Mouse (Mus musculus) limb, embryonic 12.5 days (tissue): ENCODE data around the gene Gm28053. TPM values are rescaled to one million over a fixed set of nuclear protein-coding genes. Genes with fewer than 3 reads are reported as not detected.
"Not testable (repeated sequence)": the region's sequence is repeated elsewhere in the genome, so short reads cannot be mapped to it uniquely, and the experiment has no call there.

Source experiments
- ATAC-seq: fragments of 200-750 bp; cut with Nextera tagmentation; 2 replicates; pipeline ENCODE4 v1.8.0; 2017; ENCODE audit warnings: low read depth, moderate TSS enrichment; ENCODE audit not compliant: insufficient number of reproducible peaks, insufficient read depth, low FRiP score, low TSS enrichment
- H3K27ac ChIP-seq: fragments of 300-500 bp; sonication (generic); 2 replicates; pipeline ENCODE4 v1.5.1; 2016; ENCODE audit warnings: mild to moderate bottlenecking, moderate library complexity
- H3K27me3 ChIP-seq: fragments of 300-500 bp; sonication (generic); 2 replicates; pipeline ENCODE4 v1.6.1; 2016; ENCODE audit warnings: mild to moderate bottlenecking, moderate library complexity
- H3K36me3 ChIP-seq: fragments of 300-500 bp; sonication (generic); 2 replicates; pipeline ENCODE4 v1.6.1; 2016; ENCODE audit warnings: mild to moderate bottlenecking, moderate library complexity
- H3K4me1 ChIP-seq: fragments of 300-500 bp; sonication (generic); replicated peaks from 2 replicates; pipeline ENCODE4 v1.6.1; 2016
- H3K4me2 ChIP-seq: fragments of 300-500 bp; sonication (generic); 2 replicates; pipeline ENCODE4 v1.6.1; 2016; ENCODE audit warnings: mild to moderate bottlenecking, moderate library complexity
- H3K4me3 ChIP-seq: fragments of 300-500 bp; sonication (generic); replicated peaks from 2 replicates; pipeline ENCODE4 v1.5.1; 2016; ENCODE audit warnings: mild to moderate bottlenecking
- H3K9ac ChIP-seq: fragments of 300-500 bp; sonication (generic); replicated peaks from 2 replicates; pipeline ENCODE4 v1.6.1; 2016; ENCODE audit warnings: mild to moderate bottlenecking, moderate library complexity
- H3K9me3 ChIP-seq: fragments of 300-500 bp; sonication (generic); 2 replicates; pipeline ENCODE4 v1.6.1; 2016; ENCODE audit warnings: mild to moderate bottlenecking, moderate library complexity
- WGBS: fragments of 180-500 bp; shearing (Covaris S2); methylation state at CpG from one replicate; pipeline ENCODE4 v1.1.7; 2016; 5-methylcytosine and 5-hydroxymethylcytosine counted together
- polyA plus RNA-seq: library from polyadenylated mRNA; unstranded; fragments of >200 nt; fragmentation: Nextera tagmentation; extraction: Ambion mirVana; gene quantifications from 2 replicates; pipeline ENCODE4 v1.2.1, GENCODE M21; 2016

Gm28053 gene
- polyA plus RNA-seq, 1 experiment from 2014 or later, result 1.6 TPM

GRCm38 (mm10) chr6:48681472-48682090 lies 36.8 kb upstream of the Gm28053 start:
- no peaks in the 10 kb centered on the region for H3K27me3 ChIP-seq
- no peak overlapping the region for H3K9ac ChIP-seq
- H3K27ac ChIP-seq, result no peak overlapping the region
- ATAC-seq, result no peak
- H3K9me3 ChIP-seq, result no peaks in the 10 kb centered on the region
- no peak overlapping the region for H3K4me3 ChIP-seq
- no peaks in the 10 kb centered on the region for H3K36me3 ChIP-seq
- no peaks in the 10 kb centered on the region for H3K4me1 ChIP-seq
- 85% methylated on average over 3 of the region's 3 CpGs for WGBS
- no peak overlapping the region for H3K4me2 ChIP-seq

DNA sequence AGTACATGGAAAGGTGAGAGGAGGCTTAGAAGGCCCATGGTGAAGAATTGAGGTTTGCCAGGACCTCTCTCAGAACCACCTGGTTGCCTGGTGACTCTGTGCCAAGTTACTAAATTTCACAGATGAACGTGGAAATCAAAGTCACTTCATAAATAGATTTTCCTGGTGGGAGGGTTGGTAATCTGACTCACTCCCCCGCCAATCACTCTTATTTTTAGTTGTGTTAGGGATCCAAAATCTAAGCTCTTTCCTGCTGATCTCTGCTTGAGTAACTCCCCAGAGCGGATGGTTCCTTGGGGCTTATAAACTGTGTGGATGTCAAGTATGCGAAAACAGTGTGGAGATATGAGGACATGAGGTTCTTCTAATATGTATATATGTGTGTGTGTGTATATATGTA lies 36.1 kb upstream of the Gm28053 start:
- Histone ChIP-seq H3K4me3 (no peak overlapping the region), H3K9ac (no peak overlapping the region), H3K9me3 (no peaks in the 10 kb centered on the region), H3K27ac (no peak overlapping the region), H3K4me2 (no peak overlapping the region), H3K4me1 (no peaks in the 10 kb centered on the region), H3K36me3 (no peaks in the 10 kb centered on the region), H3K27me3 (no peaks in the 10 kb centered on the region)
- WGBS, result 79% methylated on average over 4 of the region's 4 CpGs
- ATAC-seq, result no peak

GRCm38 (mm10) chr6:48683263-48683821 lies 35.1 kb upstream of the Gm28053 start:
- H3K4me3 ChIP-seq, H3K9ac ChIP-seq, ATAC-seq, H3K27me3 ChIP-seq, H3K9me3 ChIP-seq, H3K27ac ChIP-seq, H3K4me2 ChIP-seq, H3K4me1 ChIP-seq, H3K36me3 ChIP-seq: not testable (repeated sequence)
- 97% methylated on average over 4 of the region's 4 CpGs for WGBS

GRCm38 (mm10) chr6:48684319-48684718 lies 34.1 kb upstream of the Gm28053 start, which contains the start of gene Gimap4:
Gimap4 (plus strand) TSS chr6:48684549.
- ATAC-seq, result no peak
- Histone ChIP-seq H3K36me3 (no peaks in the 10 kb centered on the region), H3K27ac (no peak within 1 kb of the TSS), H3K4me3 (no peak within 1 kb of the TSS), H3K27me3 (no peaks in the 10 kb centered on the region), H3K9ac (no peak within 1 kb of the TSS), H3K4me1 (no peaks in the 10 kb centered on the region), H3K4me2 (no peak within 1 kb of the TSS), H3K9me3 (no peaks in the 10 kb centered on the region)
- 73% methylated on average over 5 of the region's 5 CpGs for WGBS

- Histone ChIP-seq H3K4me2 (no peak overlapping the region), H3K36me3 (no peaks in the 10 kb centered on the region), H3K9me3 (no peaks in the 10 kb centered on the region), H3K9ac (no peak overlapping the region), H3K4me1 (no peaks in the 10 kb centered on the region), H3K4me3 (no peak overlapping the region), H3K27me3 (no peaks in the 10 kb centered on the region), H3K27ac (no peak overlapping the region)
- ATAC-seq, result no peak
- 66% methylated on average over 4 of the region's 4 CpGs for WGBS
Observed at GRCm38 (mm10) chr6:48684806-48685205, 33.6 kb upstream of the Gm28053 start.

GRCm38 (mm10) chr6:48685251-48685650 lies 33.2 kb upstream of the Gm28053 start:
- H3K4me2 ChIP-seq, result no peak overlapping the region
- WGBS, result 82% methylated on average over 2 of the region's 2 CpGs
- no peak overlapping the region for H3K9ac ChIP-seq
- no peaks in the 10 kb centered on the region for H3K36me3 ChIP-seq
- H3K27ac ChIP-seq, result no peak overlapping the region
- no peak overlapping the region for H3K4me3 ChIP-seq
- H3K27me3 ChIP-seq, result no peaks in the 10 kb centered on the region
- H3K4me1 ChIP-seq, result no peaks in the 10 kb centered on the region
- no peaks in the 10 kb centered on the region for H3K9me3 ChIP-seq
- ATAC-seq, result no peak

DNA sequence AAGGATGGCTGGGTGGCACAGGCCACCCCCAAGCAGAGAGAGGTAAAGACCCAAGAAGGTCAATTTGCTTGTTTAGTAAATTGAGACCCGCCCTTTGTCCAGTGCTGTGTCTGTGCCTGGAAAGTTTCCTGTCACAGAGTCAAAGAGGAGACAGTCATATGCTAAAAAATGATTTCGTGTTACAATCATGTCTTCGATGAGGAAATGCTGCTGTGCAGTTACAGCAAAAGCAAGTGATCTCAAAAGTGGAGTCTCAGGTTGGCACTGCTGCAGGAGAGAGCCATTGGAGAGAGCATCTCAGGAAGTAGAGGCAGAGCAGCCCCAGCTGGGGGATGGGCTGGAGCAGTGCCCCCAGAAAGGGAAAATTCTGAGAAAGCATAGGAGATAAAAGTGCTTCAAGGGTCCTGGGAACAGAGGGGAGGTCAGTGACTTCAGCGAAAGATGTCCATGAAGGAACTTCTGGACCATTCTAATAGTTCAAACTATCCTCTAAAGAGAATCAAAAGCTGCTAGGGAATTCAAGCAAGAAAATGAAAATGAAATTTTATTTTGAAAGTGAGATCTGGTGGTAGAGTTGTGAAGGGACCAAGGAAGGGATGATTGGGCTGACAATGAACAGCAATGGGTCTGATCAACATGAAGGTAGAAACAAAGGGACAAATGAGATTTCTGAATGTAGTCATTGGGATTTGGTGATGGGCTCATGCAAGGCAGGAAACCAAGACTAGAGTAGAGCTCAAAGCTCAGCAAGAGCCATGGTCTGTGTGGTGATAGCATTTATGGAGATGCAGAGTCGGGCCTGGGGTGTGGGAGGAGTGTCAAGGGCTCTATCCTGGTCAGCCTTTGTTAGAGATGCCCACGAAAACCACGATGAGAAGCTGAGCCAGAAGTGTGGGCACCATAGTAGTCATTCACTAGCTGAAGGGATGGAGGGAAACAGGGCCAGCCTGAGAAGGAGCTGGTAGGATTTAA lies 32.4 kb upstream of the Gm28053 start:
- H3K4me2 ChIP-seq, result no peak overlapping the region
- no peak for ATAC-seq
- H3K27me3 ChIP-seq, result no peaks in the 10 kb centered on the region
- no peaks in the 10 kb centered on the region for H3K4me1 ChIP-seq
- no peaks in the 10 kb centered on the region for H3K9me3 ChIP-seq
- WGBS, result 82% methylated on average over 7 of the region's 7 CpGs
- no peak overlapping the region for H3K9ac ChIP-seq
- H3K36me3 ChIP-seq, result no peaks in the 10 kb centered on the region
- no peak overlapping the region for H3K4me3 ChIP-seq
- H3K27ac ChIP-seq, result no peak overlapping the region

DNA sequence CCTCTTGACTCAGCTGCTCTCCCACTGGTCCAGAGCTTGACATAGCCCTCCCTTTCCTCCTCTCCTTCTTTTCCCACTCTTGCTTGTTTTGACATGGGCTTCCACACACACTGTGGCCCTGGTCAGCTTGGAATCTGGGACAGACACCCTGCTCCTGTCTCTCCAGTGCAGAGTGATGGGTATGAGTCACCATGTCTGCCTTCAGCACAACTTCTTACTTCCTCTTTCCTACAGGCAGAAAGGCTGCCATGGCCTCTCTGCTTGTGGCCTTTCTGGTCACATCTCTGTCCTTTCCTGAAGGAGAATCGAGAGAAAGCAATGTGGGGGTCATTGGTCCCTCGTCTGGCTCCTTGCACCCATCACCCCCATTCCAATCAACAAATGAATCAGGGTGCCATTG lies 31.3 kb upstream of the Gm28053 start:
- ATAC-seq, result no peak
- H3K9ac ChIP-seq, result no peak overlapping the region
- H3K27me3 ChIP-seq, result no peaks in the 10 kb centered on the region
- H3K27ac ChIP-seq, result no peak overlapping the region
- no peaks in the 10 kb centered on the region for H3K9me3 ChIP-seq
- no peak overlapping the region for H3K4me2 ChIP-seq
- H3K4me1 ChIP-seq, result no peaks in the 10 kb centered on the region
- no peaks in the 10 kb centered on the region for H3K36me3 ChIP-seq
- H3K4me3 ChIP-seq, result no peak overlapping the region
- WGBS, result 88% methylated on average over 2 of the region's 2 CpGs

DNA sequence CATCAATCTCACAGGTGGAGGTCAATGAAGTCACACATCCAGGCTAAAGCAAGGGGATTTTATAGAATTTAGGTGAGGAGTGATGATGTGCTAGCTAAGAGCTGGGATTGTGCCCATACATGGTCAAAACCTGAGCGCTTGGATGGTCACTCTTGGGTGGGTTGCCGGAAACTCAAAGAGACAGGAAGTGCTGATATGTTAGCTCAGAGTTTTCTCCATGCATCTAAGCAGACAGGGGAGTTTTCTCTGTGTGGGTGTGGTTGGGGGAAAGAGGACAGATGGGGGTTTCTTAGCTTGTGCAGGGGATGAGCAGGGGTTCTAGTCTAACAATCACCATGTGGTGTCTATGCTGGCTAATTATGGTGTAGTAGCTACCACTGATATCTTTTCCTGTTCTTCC lies 29.1 kb upstream of the Gm28053 start:
- Histone ChIP-seq H3K27me3 (no peaks in the 10 kb centered on the region), H3K27ac (no peak overlapping the region), H3K4me1 (no peaks in the 10 kb centered on the region), H3K36me3 (no peaks in the 10 kb centered on the region), H3K4me2 (no peak overlapping the region), H3K9me3 (no peaks in the 10 kb centered on the region), H3K9ac (no peak overlapping the region), H3K4me3 (no peak overlapping the region)
- WGBS, result 89% methylated on average over 2 of the region's 2 CpGs
- no peak for ATAC-seq

DNA sequence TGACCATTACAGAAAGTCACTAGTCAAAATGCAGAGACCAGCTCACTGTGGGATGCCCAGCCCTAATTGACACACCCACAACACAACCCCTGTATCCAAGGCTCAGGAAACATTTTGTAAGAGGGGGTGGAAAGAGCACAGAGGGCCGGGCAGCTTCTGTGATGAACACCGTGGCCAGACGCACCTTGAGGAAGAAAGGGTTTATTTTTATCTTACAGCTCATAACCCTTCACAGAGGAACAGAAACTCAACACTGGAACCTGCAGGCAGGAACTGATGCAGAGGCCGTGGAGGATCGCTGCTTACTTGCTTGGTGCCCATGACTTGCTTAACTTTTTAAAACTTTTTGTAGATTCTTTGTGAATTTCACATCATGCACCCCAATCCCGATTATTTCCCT lies 25.4 kb upstream of the Gm28053 start:
- WGBS, result 86% methylated on average over 6 of the region's 6 CpGs
- no peaks in the 10 kb centered on the region for H3K27me3 ChIP-seq
- no peaks in the 10 kb centered on the region for H3K36me3 ChIP-seq
- H3K4me2 ChIP-seq, result no peak overlapping the region
- H3K4me3 ChIP-seq, result no peak overlapping the region
- 0 out of 2 replicates have a peak, but pooled peaks cover 6% of the 10 kb centered on the region for H3K9me3 ChIP-seq
- H3K27ac ChIP-seq, result no peak overlapping the region
- ATAC-seq, result no peak
- H3K4me1 ChIP-seq, result no peaks in the 10 kb centered on the region
- no peak overlapping the region for H3K9ac ChIP-seq

DNA sequence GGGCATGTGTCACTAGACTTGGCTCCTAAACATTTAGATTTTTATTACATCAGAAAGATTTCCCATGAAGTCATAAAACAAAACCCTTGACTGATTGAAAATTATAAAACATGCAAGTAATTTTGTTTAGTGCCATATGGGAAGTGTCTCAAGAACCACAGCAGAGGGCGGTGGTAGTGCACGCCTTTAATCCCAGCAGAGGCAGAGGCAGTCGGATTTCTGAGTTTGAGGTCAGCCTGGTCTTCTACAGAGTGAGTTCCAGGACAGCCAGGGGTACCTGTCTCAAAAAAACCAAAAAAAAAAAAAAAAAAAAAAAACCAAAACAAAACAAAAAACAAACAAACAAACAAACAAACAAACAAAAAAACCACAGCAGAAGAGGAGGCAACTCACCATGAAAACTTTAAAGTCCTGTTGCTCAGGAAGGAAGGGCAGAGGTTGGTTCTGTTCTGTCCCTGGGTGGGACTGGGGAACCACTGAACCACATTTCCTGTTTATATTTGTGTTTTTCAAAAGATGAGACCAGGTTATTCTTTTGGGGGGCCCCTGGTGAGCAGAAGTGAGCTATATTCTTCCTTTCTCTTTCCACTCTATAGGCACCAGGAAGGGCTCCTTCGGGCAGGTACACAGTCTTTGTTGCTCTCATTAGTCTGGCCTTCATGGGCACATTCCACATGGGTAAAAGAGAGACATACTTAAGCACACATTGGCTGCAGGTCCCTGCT lies 21.4 kb upstream of the Gm28053 start:
- no peak overlapping the region for H3K4me3 ChIP-seq
- no peaks in the 10 kb centered on the region for H3K4me1 ChIP-seq
- H3K4me2 ChIP-seq, result no peak overlapping the region
- H3K9me3 ChIP-seq, result 0 out of 2 replicates have a peak, but pooled peaks cover 6% of the 10 kb centered on the region
- WGBS, result 83% methylated on average over 4 of the region's 4 CpGs
- no peak overlapping the region for H3K9ac ChIP-seq
- no peak for ATAC-seq
- H3K36me3 ChIP-seq, result no peaks in the 10 kb centered on the region
- no peaks in the 10 kb centered on the region for H3K27me3 ChIP-seq
- H3K27ac ChIP-seq, result no peak overlapping the region
